Mouse (Mus musculus): ENCODE data around the gene Afg3l1. TPM values are rescaled to one million over a fixed set of nuclear protein-coding genes. Genes with fewer than 3 reads are reported as not detected.
"Not testable (repeated sequence)": the region's sequence is repeated elsewhere in the genome, so short reads cannot be mapped to it uniquely, and the experiment has no call there.

The Afg3l1 gene
- total and polyA plus RNA-seq, 2 experiments, result 22.8 to 37.8 TPM

- no peaks in the 10 kb centered on the region for H3K27me3 ChIP-seq (ENCODE audit: control insufficient read depth, insufficient read depth, low read length)
- no peak overlapping the region for H3K9ac ChIP-seq (ENCODE audit: low read depth, low read length)
- no peak overlapping the region for H3K4me3 ChIP-seq (ENCODE audit: insufficient read depth, low read depth, low read length)
- DNase-seq (ENCODE audit: extremely low read depth, low read depth, low spot score), result no peak
- H3K27ac ChIP-seq (replicated peaks; ENCODE audit: insufficient read depth, low read depth, low read length), result no peak overlapping the region
- peaks cover 15% of the 10 kb centered on the region for H3K36me3 ChIP-seq (ENCODE audit: control insufficient read depth, insufficient read depth, low read length)
- 59% methylated on average over 4 of the region's 4 CpGs for WGBS
- no peaks in the 10 kb centered on the region for H3K79me2 ChIP-seq (ENCODE audit: control insufficient read depth, insufficient read depth, low read length)
- TF ChIP-seq CTCF (IDR thresholded peaks at IDR 0.05; ENCODE audit: low read depth, low read length) (no peak), POLR2A (IDR thresholded peaks at IDR 0.05; ENCODE audit: extremely low read depth, insufficient read depth, low read length) (no peak)
- no peaks in the 10 kb centered on the region for H3K4me1 ChIP-seq (ENCODE audit: control insufficient read depth, insufficient read depth, low read length)
Observed at GRCm38 (mm10) chr8:123452149-123452548, 25.6 kb upstream of the Afg3l1 start.

GRCm38 (mm10) chr8:123453291-123453690, 24.4 kb upstream of the Afg3l1 start:
- no peak for DNase-seq (ENCODE audit: extremely low read depth, low read depth, low spot score)
- TF ChIP-seq CTCF (IDR thresholded peaks at IDR 0.05; ENCODE audit: low read depth, low read length) (no peak), POLR2A (IDR thresholded peaks at IDR 0.05; ENCODE audit: extremely low read depth, insufficient read depth, low read length) (no peak)
- H3K27me3 ChIP-seq (ENCODE audit: control insufficient read depth, insufficient read depth, low read length), result no peaks in the 10 kb centered on the region
- H3K9ac ChIP-seq (ENCODE audit: low read depth, low read length), result no peak overlapping the region
- 83% methylated on average over 7 of the region's 7 CpGs for WGBS
- H3K79me2 ChIP-seq (ENCODE audit: control insufficient read depth, insufficient read depth, low read length), result no peaks in the 10 kb centered on the region
- H3K4me3 ChIP-seq (ENCODE audit: insufficient read depth, low read depth, low read length), result no peak overlapping the region
- no peaks in the 10 kb centered on the region for H3K4me1 ChIP-seq (ENCODE audit: control insufficient read depth, insufficient read depth, low read length)
- peaks cover 23% of the 10 kb centered on the region for H3K36me3 ChIP-seq (ENCODE audit: control insufficient read depth, insufficient read depth, low read length)
- H3K27ac ChIP-seq (replicated peaks; ENCODE audit: insufficient read depth, low read depth, low read length), result no peak overlapping the region

- H3K36me3 ChIP-seq (ENCODE audit: control insufficient read depth, insufficient read depth, low read length), result peaks cover 29% of the 10 kb centered on the region
- H3K9ac ChIP-seq (ENCODE audit: low read depth, low read length), result no peak overlapping the region
- TF ChIP-seq CTCF (IDR thresholded peaks at IDR 0.05; ENCODE audit: low read depth, low read length), result no peak
- TF ChIP-seq POLR2A (IDR thresholded peaks at IDR 0.05; ENCODE audit: extremely low read depth, insufficient read depth, low read length), result no peak
- no peak overlapping the region for H3K27ac ChIP-seq (replicated peaks; ENCODE audit: insufficient read depth, low read depth, low read length)
- no peaks in the 10 kb centered on the region for H3K79me2 ChIP-seq (ENCODE audit: control insufficient read depth, insufficient read depth, low read length)
- H3K4me3 ChIP-seq (ENCODE audit: insufficient read depth, low read depth, low read length), result no peak overlapping the region
- no peaks in the 10 kb centered on the region for H3K27me3 ChIP-seq (ENCODE audit: control insufficient read depth, insufficient read depth, low read length)
- DNase-seq (ENCODE audit: extremely low read depth, low read depth, low spot score), result no peak
- WGBS, result 91% methylated on average over 5 of the region's 5 CpGs
- H3K4me1 ChIP-seq (ENCODE audit: control insufficient read depth, insufficient read depth, low read length), result no peaks in the 10 kb centered on the region
Observed at GRCm38 (mm10) chr8:123453951-123454350, 23.8 kb upstream of the Afg3l1 start.

- TF ChIP-seq CTCF (IDR thresholded peaks at IDR 0.05; ENCODE audit: low read depth, low read length) (no peak), POLR2A (IDR thresholded peaks at IDR 0.05; ENCODE audit: extremely low read depth, insufficient read depth, low read length) (no peak)
- DNase-seq (ENCODE audit: extremely low read depth, low read depth, low spot score), result no peak
- Histone ChIP-seq H3K27me3 (ENCODE audit: control insufficient read depth, insufficient read depth, low read length) (no peaks in the 10 kb centered on the region), H3K4me3 (ENCODE audit: insufficient read depth, low read depth, low read length) (no peak overlapping the region), H3K27ac (replicated peaks; ENCODE audit: insufficient read depth, low read depth, low read length) (no peak overlapping the region), H3K9ac (ENCODE audit: low read depth, low read length) (no peak overlapping the region), H3K4me1 (ENCODE audit: control insufficient read depth, insufficient read depth, low read length) (no peaks in the 10 kb centered on the region), H3K79me2 (ENCODE audit: control insufficient read depth, insufficient read depth, low read length) (no peaks in the 10 kb centered on the region), H3K36me3 (ENCODE audit: control insufficient read depth, insufficient read depth, low read length) (peaks cover 33% of the 10 kb centered on the region)
- WGBS, result 97% methylated on average over 6 of the region's 6 CpGs
Observed at GRCm38 (mm10) chr8:123454559-123454958, 23.1 kb upstream of the Afg3l1 start.

GRCm38 (mm10) chr8:123463651-123464050, 14.1 kb upstream of the Afg3l1 start:
- WGBS, result 86% methylated on average over 4 of the region's 4 CpGs

DNA sequence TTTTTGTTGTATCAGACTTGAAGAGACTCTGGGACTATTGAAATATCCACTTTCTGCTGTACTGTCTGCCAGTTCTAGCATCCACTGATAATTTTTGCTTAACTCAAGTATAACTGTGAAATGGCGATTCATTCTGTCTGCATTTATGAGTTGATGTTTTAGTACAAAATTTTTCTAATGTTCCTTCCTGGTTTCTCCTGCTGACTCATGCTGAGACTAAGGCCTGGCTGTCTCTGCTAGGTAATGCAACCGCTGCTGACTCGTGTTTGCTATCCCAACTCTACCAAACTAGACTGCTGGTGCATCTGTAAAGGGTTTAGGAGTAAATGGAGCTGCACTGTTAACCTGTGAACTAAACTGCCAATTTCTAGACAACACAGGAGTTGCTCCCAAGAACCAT, 10.2 kb upstream of the Afg3l1 start:
- Histone ChIP-seq H3K9ac (ENCODE audit: low read depth, low read length) (no peak overlapping the region), H3K4me1 (ENCODE audit: control insufficient read depth, insufficient read depth, low read length) (peaks cover 4% of the 10 kb centered on the region), H3K36me3 (ENCODE audit: control insufficient read depth, insufficient read depth, low read length) (0 out of 2 replicates have a peak, but pooled peaks cover 1% of the 10 kb centered on the region), H3K79me2 (ENCODE audit: control insufficient read depth, insufficient read depth, low read length) (no peaks in the 10 kb centered on the region), H3K4me3 (ENCODE audit: insufficient read depth, low read depth, low read length) (no peak overlapping the region), H3K27ac (replicated peaks; ENCODE audit: insufficient read depth, low read depth, low read length) (no peak overlapping the region), H3K27me3 (ENCODE audit: control insufficient read depth, insufficient read depth, low read length) (no peaks in the 10 kb centered on the region)
- 69% methylated on average over 3 of the region's 3 CpGs for WGBS
- DNase-seq (ENCODE audit: extremely low read depth, low read depth, low spot score), result no peak
- TF ChIP-seq POLR2A (IDR thresholded peaks at IDR 0.05; ENCODE audit: extremely low read depth, insufficient read depth, low read length), result no peak
- TF ChIP-seq CTCF (IDR thresholded peaks at IDR 0.05; ENCODE audit: low read depth, low read length), result no peak

More at GRCm38 (mm10) chr8:123463651-123464050, 14.1 kb upstream of the Afg3l1 start:
- no peaks in the 10 kb centered on the region for H3K27me3 ChIP-seq (ENCODE audit: control insufficient read depth, insufficient read depth, low read length)
- DNase-seq (ENCODE audit: extremely low read depth, low read depth, low spot score), result no peak
- no peaks in the 10 kb centered on the region for H3K79me2 ChIP-seq (ENCODE audit: control insufficient read depth, insufficient read depth, low read length)
- H3K4me3 ChIP-seq (ENCODE audit: insufficient read depth, low read depth, low read length), result no peak overlapping the region
- no peak overlapping the region for H3K9ac ChIP-seq (ENCODE audit: low read depth, low read length)
- H3K4me1 ChIP-seq (ENCODE audit: control insufficient read depth, insufficient read depth, low read length), result peaks cover 4% of the 10 kb centered on the region
- H3K27ac ChIP-seq (replicated peaks; ENCODE audit: insufficient read depth, low read depth, low read length), result no peak overlapping the region
- peaks cover 11% of the 10 kb centered on the region for H3K36me3 ChIP-seq (ENCODE audit: control insufficient read depth, insufficient read depth, low read length)
- TF ChIP-seq CTCF (IDR thresholded peaks at IDR 0.05; ENCODE audit: low read depth, low read length) (no peak), POLR2A (IDR thresholded peaks at IDR 0.05; ENCODE audit: extremely low read depth, insufficient read depth, low read length) (no peak)

DNA sequence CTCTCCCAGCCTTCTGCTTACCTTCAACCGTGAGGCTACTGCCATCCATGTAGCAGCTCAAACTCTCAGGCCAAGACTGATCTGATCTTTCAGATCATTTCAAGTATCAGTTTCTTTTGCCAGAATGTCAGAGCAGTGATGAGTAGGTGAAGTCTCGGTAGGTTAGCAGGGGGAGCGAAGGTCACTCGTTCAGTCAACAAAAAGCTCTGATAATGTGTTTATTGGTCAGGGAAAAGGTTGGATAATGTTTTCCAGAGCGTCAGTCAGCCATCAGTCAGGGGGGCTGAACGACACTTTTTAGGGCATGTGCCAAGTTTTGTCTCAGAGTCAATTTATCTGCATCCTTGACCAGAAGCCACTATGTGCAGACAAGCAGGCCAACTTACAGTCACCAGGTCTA, 4.7 kb upstream of the Afg3l1 start:
- 16% methylated on average over 6 of the region's 6 CpGs for WGBS
- Histone ChIP-seq H3K27ac (replicated peaks; ENCODE audit: insufficient read depth, low read depth, low read length) (peak overlapping the region; percentile 72), H3K9ac (ENCODE audit: low read depth, low read length) (peak overlapping the region; percentile 34; the same call in 1 of the 2 replicates), H3K4me1 (ENCODE audit: control insufficient read depth, insufficient read depth, low read length) (peaks cover 14% of the 10 kb centered on the region)
- H3K36me3 ChIP-seq (ENCODE audit: control insufficient read depth, insufficient read depth, low read length); H3K4me3 ChIP-seq (ENCODE audit: insufficient read depth, low read depth, low read length); H3K27me3 ChIP-seq (ENCODE audit: control insufficient read depth, insufficient read depth, low read length); H3K79me2 ChIP-seq (ENCODE audit: control insufficient read depth, insufficient read depth, low read length): not testable (repeated sequence)
- DNase-seq (ENCODE audit: extremely low read depth, low read depth, low spot score), result peak; percentile 88

DNA sequence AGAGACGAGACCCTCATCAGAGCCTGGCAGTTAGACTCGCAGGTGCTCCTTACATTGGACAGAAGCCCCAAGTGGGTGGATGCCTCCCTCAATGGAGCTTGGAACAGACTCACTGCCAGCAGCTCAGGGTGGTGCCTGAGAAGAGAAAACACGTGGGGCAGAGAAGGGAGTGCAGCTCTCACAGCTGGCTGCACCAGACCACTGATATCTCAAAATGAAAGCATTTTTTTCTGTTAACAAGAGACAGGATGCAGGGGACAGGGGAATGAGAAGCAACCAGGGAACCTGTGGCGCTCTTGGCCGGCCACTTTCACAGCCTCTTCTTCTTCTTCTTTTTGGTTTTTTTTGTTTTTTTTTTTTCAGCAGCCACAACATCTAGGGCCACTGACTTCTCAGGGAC, 3.2 kb upstream of the Afg3l1 start:
- H3K4me3 ChIP-seq (ENCODE audit: insufficient read depth, low read depth, low read length), result not testable (repeated sequence)
- 63% methylated on average over 5 of the region's 5 CpGs for WGBS

More for the DNA sequence above, 3.2 kb upstream of the Afg3l1 start:
- peaks cover 20% of the 10 kb centered on the region for H3K4me1 ChIP-seq (ENCODE audit: control insufficient read depth, insufficient read depth, low read length)
- not testable (repeated sequence) for H3K27ac ChIP-seq (replicated peaks; ENCODE audit: insufficient read depth, low read depth, low read length); H3K36me3 ChIP-seq (ENCODE audit: control insufficient read depth, insufficient read depth, low read length); H3K9ac ChIP-seq (ENCODE audit: low read depth, low read length); DNase-seq (ENCODE audit: extremely low read depth, low read depth, low spot score); H3K27me3 ChIP-seq (ENCODE audit: control insufficient read depth, insufficient read depth, low read length)
- H3K79me2 ChIP-seq (ENCODE audit: control insufficient read depth, insufficient read depth, low read length), result peaks cover 12% of the 10 kb centered on the region; the same call in 1 of the 2 replicates

Measured in liver, adult 2 months (tissue).